13 mouse cellular contexts compared by ENCODE assay signal in the genomic region with DNA sequence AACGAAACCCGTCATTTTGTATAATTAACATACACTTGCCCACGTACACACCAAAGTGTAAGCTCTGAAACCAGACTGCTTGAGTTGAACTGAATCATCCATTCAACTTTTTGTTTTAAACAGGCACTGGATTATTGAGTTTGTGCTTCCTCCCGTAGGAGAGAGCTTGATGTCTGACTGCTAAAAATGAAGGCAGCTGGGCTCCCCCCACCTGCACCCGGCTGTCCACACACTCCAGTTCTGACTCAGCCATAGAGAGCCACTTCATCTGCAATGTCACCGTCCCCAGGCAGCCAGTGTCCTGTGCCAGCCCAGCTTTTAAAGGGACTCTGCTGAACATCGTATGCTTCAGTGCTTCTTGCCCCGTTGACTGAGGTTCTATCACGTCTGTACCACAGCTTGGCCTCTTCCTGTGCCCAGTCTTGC. TPM values are rescaled to one million over a fixed set of nuclear protein-coding genes. Genes with fewer than 3 reads are reported as not detected.
A peak's percentile ranks its signal among the peaks of the same experiment; 100 is the strongest.
DNase-seq lines count a peak whose midpoint lies in the region; ATAC-seq and TF ChIP-seq lines count a peak whose summit lies in the region.
"Had no signal": no experiment of that assay in that cellular context is flagged by ENCODE, and none has a peak within 500 bp of the region (broad histone marks: within the 10 kb centered on the region; RNA-seq: fewer than 3 reads in every experiment).

No protein-coding gene starts in this region.

- peak; percentile 33 to 40 for DNase-seq in frontal cortex, postnatal 36 days (ENCODE audit: low spot score in 2 of 2)
- no peak for DNase-seq in frontal cortex, postnatal 25 days (ENCODE audit: low spot score in 2 of 2)
- peak; percentile 62 for DNase-seq in CD4-positive helper T cell, adult 2 months (ENCODE audit: low read depth, low spot score)
- DNase-seq in adrenal gland, postnatal 14 days = peak; percentile 59
- peak; percentile 4 to 82 for DNase-seq in left cerebral cortex, postnatal 25 days (ENCODE audit: low spot score in 2 of 2)
- DNase-seq in hindbrain, embryonic 11.5 days (ENCODE audit: low spot score) = no peak
- DNase-seq in kidney, adult 2 months = no peak
- DNase-seq: cerebellum, postnatal 36 days; forebrain, postnatal 0 days had no signal

- H3K4me2 ChIP-seq in hindbrain, embryonic 11.5 days (replicated peaks; ENCODE audit: low read depth, low read length) = no peak overlapping the region

- no peak overlapping the region for H3K4me3 ChIP-seq in hindbrain, embryonic 11.5 days (ENCODE audit: low read depth, low read length)
- no peak overlapping the region for H3K4me3 ChIP-seq in kidney, adult 2 months (ENCODE audit: insufficient read depth, low read depth, low read length)
- H3K4me3 ChIP-seq: midbrain, embryonic 10.5 days had no signal

- no peaks in the 10 kb centered on the region for H3K27me3 ChIP-seq in hindbrain, embryonic 11.5 days (ENCODE audit: control insufficient read depth, insufficient read depth, low read length)
- no peaks in the 10 kb centered on the region for H3K27me3 ChIP-seq in kidney, adult 2 months (replicated peaks; ENCODE audit: control insufficient read depth, insufficient read depth, low read length)

- intact Hi-C loops in left cerebral cortex, postnatal 25 days (cut with DNase I) = no loop called here

- no peaks in the 10 kb centered on the region for H3K9me3 ChIP-seq in hindbrain, embryonic 11.5 days (ENCODE audit: control insufficient read depth, low read length)
- H3K9me3 ChIP-seq: midbrain, embryonic 10.5 days had no signal

- no peak overlapping the region for H3K9ac ChIP-seq in hindbrain, embryonic 11.5 days (ENCODE audit: low read depth, low read length)
- H3K9ac ChIP-seq: forebrain, postnatal 0 days; liver, embryonic 14.5 days had no signal

- H3K27ac ChIP-seq in hindbrain, embryonic 11.5 days (ENCODE audit: low read depth, low read length) = no peak overlapping the region
- no peak overlapping the region for H3K27ac ChIP-seq in kidney, adult 2 months (ENCODE audit: insufficient read depth, low read depth, low read length)
- H3K27ac ChIP-seq: liver, embryonic 14.5 days; midbrain, embryonic 10.5 days had no signal

- no peak for TF ChIP-seq CTCF in kidney, adult 2 months (conservative IDR thresholded peaks at IDR 0.05; ENCODE audit: insufficient read depth, insufficient read length, low read depth, low read length)

- no peak for TF ChIP-seq POLR2A in kidney, adult 2 months (IDR thresholded peaks at IDR 0.05; ENCODE audit: low read depth, low read length)

- 77% methylated on average over 9 of the region's 9 CpGs for WGBS in hindbrain, embryonic 11.5 days
- WGBS in kidney, adult 2 months = 63% methylated on average over 9 of the region's 9 CpGs

- no peaks in the 10 kb centered on the region for H3K4me1 ChIP-seq in hindbrain, embryonic 11.5 days (replicated peaks; ENCODE audit: control insufficient read depth, insufficient read depth, low read length)
- H3K4me1 ChIP-seq in kidney, adult 2 months (ENCODE audit: control insufficient read depth, insufficient read depth, low read length) = peaks cover 9% of the 10 kb centered on the region; the same call in 1 of the 2 replicates
- H3K4me1 ChIP-seq: midbrain, embryonic 10.5 days had no signal

- no peaks in the 10 kb centered on the region for H3K36me3 ChIP-seq in hindbrain, embryonic 11.5 days (ENCODE audit: control insufficient read depth, insufficient read depth, low read length)
- H3K36me3 ChIP-seq in kidney, adult 2 months (ENCODE audit: control insufficient read depth, insufficient read depth, low read length) = no peaks in the 10 kb centered on the region
- H3K36me3 ChIP-seq: midbrain, embryonic 10.5 days had no signal

- no peak for ATAC-seq in megakaryocyte progenitor cell, adult 5-6 weeks (replicated peaks; ENCODE audit: poor library complexity)
- ATAC-seq in hindbrain, embryonic 11.5 days (ENCODE audit: low FRiP score) = no peak
- ATAC-seq: forebrain, postnatal 0 days; intestine, postnatal 0 days had no signal

RNA-seq across cellular contexts. Expression of gene Stx11, which starts 13.7 kb away (rescaled TPM):
- total RNA-seq in adrenal gland, postnatal 14 days (2021) = 6.2 and 6.7 TPM in 2 replicates
- under 1 TPM; 0.11 to 0.34 TPM for total RNA-seq in left cerebral cortex, postnatal 25 days (2021)
- total RNA-seq in megakaryocyte progenitor cell, adult 5-6 weeks (2015) = 5.1 and 7.6 TPM in 2 replicates
- 5.7 and 6.8 TPM in 2 replicates for total RNA-seq in megakaryocyte progenitor cell, adult 5-6 weeks (2017)
- polyA plus RNA-seq in hindbrain, embryonic 11.5 days (2014; fragmentation: Nextera tagmentation; extraction: Ambion mirVana) = 1.4 and 2.7 TPM in 2 replicates
- polyA plus RNA-seq in kidney, adult 2 months (2012; rRNA removed) = 1.4 and 1.5 TPM in 2 replicates

RNA-seq across cellular contexts. Expression of gene Sf3b5, which starts 27.3 kb away (rescaled TPM):
- total RNA-seq in adrenal gland, postnatal 14 days (2021) = 11.0 and 11.2 TPM in 2 replicates
- total RNA-seq in left cerebral cortex, postnatal 25 days (2021) = 1 to 10 TPM; 7.0 to 7.9 TPM
- 17.4 and 18.7 TPM in 2 replicates for total RNA-seq in megakaryocyte progenitor cell, adult 5-6 weeks (2015)
- total RNA-seq in megakaryocyte progenitor cell, adult 5-6 weeks (2017) = 23.3 and 23.4 TPM in 2 replicates
- polyA plus RNA-seq in hindbrain, embryonic 11.5 days (2014; fragmentation: Nextera tagmentation; extraction: Ambion mirVana) = 38.3 and 40.7 TPM in 2 replicates
- 26.0 and 32.2 TPM in 2 replicates for polyA plus RNA-seq in kidney, adult 2 months (2012; rRNA removed)

Comparison
In these comparisons a context has a peak if more than half of its experiments do, and no peak if none do; other contexts are left out.
1. DNase-seq: peak in frontal cortex, postnatal 36 days (2 of 2), CD4-positive helper T cell, adult 2 months (single experiment), adrenal gland, postnatal 14 days (single experiment) and left cerebral cortex, postnatal 25 days (2 of 2); none in frontal cortex, postnatal 25 days (0 of 2), hindbrain, embryonic 11.5 days (single experiment) and kidney, adult 2 months (single experiment).